Comparison of ENCODE assay signal across 25 mouse cellular contexts in genomic region chr16:90648161-90648560, GRCm38 (mm10).
DNase-seq lines count a peak whose midpoint lies in the region.
"Had no signal": no experiment of that assay in that cellular context is flagged by ENCODE, and none has a peak within 500 bp of the region (broad histone marks: within the 10 kb centered on the region; RNA-seq: fewer than 3 reads in every experiment).

No protein-coding gene starts in this region.

- H3K4me3 ChIP-seq in heart, embryonic 10.5 days, result no peak overlapping the region
- no peak overlapping the region for H3K4me3 ChIP-seq in embryonic facial prominence, embryonic 10.5 days
- H3K4me3 ChIP-seq: forebrain, embryonic 10.5 days; forebrain, embryonic 15.5 days; heart, adult 2 months; heart, embryonic 12.5 days; heart, embryonic 15.5 days had no signal

- intact Hi-C loops in heart, postnatal 36 days (cut with DNase I), result no loop called here

- no peaks in the 10 kb centered on the region for H3K27me3 ChIP-seq in heart, embryonic 10.5 days (ENCODE audit: insufficient read depth, poor library complexity, severe bottlenecking)
- 0 out of 2 replicates have a peak, but pooled peaks cover 5% of the 10 kb centered on the region for H3K27me3 ChIP-seq in embryonic facial prominence, embryonic 10.5 days (replicated peaks; ENCODE audit: low read depth, poor library complexity, severe bottlenecking)
- H3K27me3 ChIP-seq: forebrain, embryonic 15.5 days; heart, embryonic 12.5 days; heart, embryonic 15.5 days had no signal

- no peaks in the 10 kb centered on the region for H3K9me3 ChIP-seq in heart, embryonic 10.5 days
- no peaks in the 10 kb centered on the region for H3K9me3 ChIP-seq in embryonic facial prominence, embryonic 10.5 days
- H3K9me3 ChIP-seq: forebrain, embryonic 10.5 days; forebrain, embryonic 15.5 days; G1E; heart, embryonic 15.5 days had no signal

- H3K36me3 ChIP-seq in heart, embryonic 10.5 days, result no peaks in the 10 kb centered on the region
- no peaks in the 10 kb centered on the region for H3K36me3 ChIP-seq in embryonic facial prominence, embryonic 10.5 days (replicated peaks)
- H3K36me3 ChIP-seq: forebrain, embryonic 10.5 days; forebrain, embryonic 15.5 days; G1E; heart, embryonic 12.5 days; heart, embryonic 15.5 days had no signal

- WGBS in heart, embryonic 10.5 days, result 81% methylated on average over 4 of the region's 4 CpGs
- WGBS in embryonic facial prominence, embryonic 10.5 days, result 74% methylated on average over 4 of the region's 4 CpGs

- DNase-seq in embryo, embryonic 11 days, result peak; percentile 9
- DNase-seq in embryo, embryonic 9.5 days (ENCODE audit: extremely low spot score), result no peak
- DNase-seq in heart, embryonic 10.5 days (ENCODE audit: low spot score), result peak; percentile 51
- no peak for DNase-seq in heart, postnatal 36 days
- DNase-seq in Muller cell, postnatal 12 days (ENCODE audit: inconsistent ontology term), result peak; percentile 93
- DNase-seq in embryonic facial prominence, embryonic 10.5 days (ENCODE audit: low spot score), result peak; percentile 7
- DNase-seq in adrenal gland, postnatal 14 days, result no peak
- DNase-seq: adrenal gland, adult 8-10 months; adrenal gland, postnatal 36 days; B cell, adult 2 months; cerebellum, adult 18-20 months; cerebellum, adult 9-10 months; cerebellum, postnatal 14 days; gastrocnemius, postnatal 25 days; heart, adult 2 months; heart, postnatal 10 days; heart, postnatal 4 days; kidney, adult 2 months had no signal

- H3K27ac ChIP-seq in heart, embryonic 10.5 days, result no peak overlapping the region
- H3K27ac ChIP-seq in embryonic facial prominence, embryonic 10.5 days (replicated peaks), result no peak overlapping the region
- H3K27ac ChIP-seq: forebrain, embryonic 10.5 days; forebrain, embryonic 15.5 days; heart, adult 2 months; heart, embryonic 15.5 days; hindbrain, embryonic 14.5 days; hindbrain, postnatal 0 days had no signal

- H3K4me1 ChIP-seq in heart, embryonic 10.5 days, result peaks cover 5% of the 10 kb centered on the region; the same call in 1 of the 2 replicates
- H3K4me1 ChIP-seq in embryonic facial prominence, embryonic 10.5 days, result no peaks in the 10 kb centered on the region
- H3K4me1 ChIP-seq: forebrain, embryonic 15.5 days; heart, embryonic 12.5 days; heart, embryonic 15.5 days had no signal

Comparison
In these comparisons a context has a peak if more than half of its experiments do, and no peak if none do; other contexts are left out.
1. DNase-seq: peak in embryo, embryonic 11 days (single experiment), heart, embryonic 10.5 days (single experiment), Muller cell, postnatal 12 days (single experiment) and embryonic facial prominence, embryonic 10.5 days (single experiment); none in embryo, embryonic 9.5 days (single experiment), heart, postnatal 36 days (0 of 2) and adrenal gland, postnatal 14 days (single experiment).